Mouse (Mus musculus) small intestine, adult 2 months (tissue): Measurements from ENCODE around the gene Ap1s1.

Experiments used
- CTCF ChIP-seq: fragments of 200-500 bp; IDR thresholded peaks from 2 replicates; pipeline ENCODE4 v1.5.1; 2012; ENCODE audit warnings: low read depth, mild to moderate bottlenecking, control low read depth, inconsistent platforms, low read length, moderate library complexity, mixed read lengths; ENCODE audit not compliant: insufficient replicate concordance, insufficient read length; ENCODE audit errors: extremely low read depth
- POLR2A ChIP-seq: fragments of 200-500 bp; IDR thresholded peaks from 2 replicates; pipeline ENCODE4 v1.6.1; 2012; ENCODE audit warnings: low read depth, mild to moderate bottlenecking, control low read depth, inconsistent platforms, low read length, moderate library complexity

GRCm38 (mm10) chr5:137031076-137032032 is 14.6 kb downstream of the Ap1s1 start:
- no peak for TF ChIP-seq CTCF
- no peak for TF ChIP-seq POLR2A
